Mouse (Mus musculus): ENCODE data around the gene Fgfr2. TPM values are rescaled to one million over a fixed set of nuclear protein-coding genes. Genes with fewer than 3 reads are reported as not detected.
"Not testable (repeated sequence)": the region's sequence is repeated elsewhere in the genome, so short reads cannot be mapped to it uniquely, and the experiment has no call there.

Fgfr2 gene
- polyA plus RNA-seq, 2 experiments from 2014 or later: not detected

DNA sequence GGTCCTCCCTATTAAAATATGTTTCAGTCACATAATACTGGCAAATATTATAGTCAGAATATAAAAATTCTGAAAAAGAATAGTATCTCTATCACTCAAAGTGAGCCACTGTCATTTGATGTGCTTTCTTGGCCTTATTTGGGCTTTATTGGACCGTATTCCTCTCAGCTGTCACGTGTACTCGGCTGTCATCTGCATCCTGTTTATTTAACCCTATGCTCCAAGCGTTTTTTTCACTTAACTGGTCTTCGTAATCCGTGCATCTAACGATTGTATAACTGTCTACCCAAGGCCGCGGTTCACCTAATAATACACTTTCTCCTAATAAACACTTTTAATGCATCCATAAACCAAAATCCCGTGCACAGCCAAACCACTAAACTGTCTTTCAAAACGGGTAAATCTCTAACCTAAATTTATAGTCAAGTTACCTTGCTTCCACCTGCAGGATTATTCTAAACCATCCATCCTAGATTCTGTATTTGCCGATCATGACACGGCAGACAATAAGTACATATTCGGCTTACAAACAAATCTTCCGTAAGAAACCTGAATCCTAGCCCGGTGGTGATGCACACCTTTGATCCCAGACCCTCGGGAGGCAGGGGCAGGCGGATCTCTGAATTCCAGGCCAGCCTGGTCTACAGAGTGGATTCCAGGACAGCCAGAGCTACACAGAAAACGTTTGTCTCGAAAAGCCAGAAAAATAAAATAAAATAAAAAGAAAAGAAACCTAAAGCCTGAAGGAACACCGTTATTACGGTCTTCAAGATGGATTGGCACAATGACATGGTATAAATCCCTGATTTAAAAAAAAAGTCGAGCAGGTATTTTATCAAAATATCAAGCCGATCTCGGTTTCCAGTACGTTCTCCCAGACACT, 2604.7 kb downstream of the Fgfr2 start:
- no peak for ATAC-seq

GRCm38 (mm10) chr7:130510243-130510642, 2612.9 kb downstream of the Fgfr2 start:
- ATAC-seq: no peak

GRCm38 (mm10) chr7:130503006-130503405, 2620.1 kb downstream of the Fgfr2 start:
- no peak for ATAC-seq

DNA sequence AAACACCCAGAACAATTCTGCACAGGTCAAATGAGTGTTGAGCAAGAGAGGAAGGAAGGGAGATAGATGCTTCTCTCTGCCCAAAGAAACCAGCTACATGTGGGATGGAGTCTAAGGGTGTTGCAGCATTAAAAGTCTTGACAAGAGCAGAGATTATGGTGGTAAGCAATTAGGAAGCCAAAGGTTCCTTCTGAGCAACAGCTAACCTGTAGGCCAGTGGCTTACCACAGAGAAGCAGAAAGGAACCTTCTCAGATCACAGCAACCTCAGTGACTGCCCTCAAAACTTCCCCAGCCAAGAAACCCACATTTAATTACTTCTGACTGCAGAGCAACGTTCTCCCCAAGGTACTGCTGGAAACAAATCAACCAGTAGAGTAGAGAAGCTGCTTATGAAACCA, 2621.7 kb downstream of the Fgfr2 start:
- no peak for ATAC-seq

DNA sequence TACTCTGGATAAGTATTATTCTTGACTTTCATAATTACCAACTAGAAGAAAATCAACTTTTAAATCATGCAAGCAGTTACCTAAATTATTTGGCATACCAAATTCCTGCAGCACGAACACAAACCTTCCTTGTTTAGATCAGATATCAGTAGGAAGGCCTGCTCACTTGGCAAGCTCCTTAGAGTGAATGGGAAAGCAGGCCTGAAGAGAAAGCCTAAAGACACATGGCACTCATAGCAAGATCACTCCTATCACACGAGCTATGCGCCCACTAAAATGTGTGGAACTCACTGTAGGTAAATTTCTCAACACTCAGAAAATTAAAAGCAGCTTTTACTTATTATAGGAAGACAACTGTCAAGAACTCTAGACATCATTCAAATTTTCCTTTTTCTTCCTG, 2629.8 kb downstream of the Fgfr2 start:
- no peak for ATAC-seq

DNA sequence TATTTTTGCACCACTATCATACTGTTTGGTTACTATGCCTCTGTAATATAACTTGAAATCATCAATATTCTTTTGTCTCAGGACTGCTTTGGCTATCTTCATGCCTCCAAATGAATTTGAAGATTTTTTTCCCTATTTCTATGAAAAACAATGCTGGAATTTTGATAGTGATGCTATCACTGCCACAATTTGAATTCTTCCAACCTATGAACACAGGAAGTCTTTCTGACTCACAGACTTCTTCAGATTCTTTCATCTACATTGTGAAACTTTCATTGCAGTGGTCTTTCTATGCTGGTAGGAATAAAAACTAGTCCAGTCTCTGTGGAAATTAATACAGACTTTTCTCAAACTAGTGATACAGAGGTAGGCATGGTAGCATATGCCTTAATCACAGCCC, 2631.1 kb downstream of the Fgfr2 start:
- ATAC-seq: no peak

DNA sequence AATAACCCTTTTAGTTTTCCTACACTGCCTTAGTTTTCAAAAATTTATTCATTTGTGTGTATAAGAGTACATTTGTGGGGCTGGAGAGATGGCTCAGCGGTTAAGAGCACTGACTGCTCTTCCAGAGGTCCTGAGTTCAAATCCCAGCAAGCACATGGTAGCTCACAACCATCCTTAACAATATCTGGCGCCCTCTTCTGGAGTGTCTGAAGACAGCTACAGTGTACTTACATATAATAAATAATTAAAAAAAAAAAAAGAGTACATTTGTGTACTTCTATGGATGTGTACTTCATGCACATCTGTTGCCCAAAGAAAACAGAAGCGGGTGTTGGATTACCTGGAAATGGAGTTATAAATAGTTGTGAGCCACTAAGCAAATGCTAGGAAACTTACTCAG, 2644.1 kb downstream of the Fgfr2 start:
- ATAC-seq: not testable (repeated sequence)

- ATAC-seq: peak; percentile 72
Measured at GRCm38 (mm10) chr7:130475970-130476369, 2647.2 kb downstream of the Fgfr2 start.

DNA sequence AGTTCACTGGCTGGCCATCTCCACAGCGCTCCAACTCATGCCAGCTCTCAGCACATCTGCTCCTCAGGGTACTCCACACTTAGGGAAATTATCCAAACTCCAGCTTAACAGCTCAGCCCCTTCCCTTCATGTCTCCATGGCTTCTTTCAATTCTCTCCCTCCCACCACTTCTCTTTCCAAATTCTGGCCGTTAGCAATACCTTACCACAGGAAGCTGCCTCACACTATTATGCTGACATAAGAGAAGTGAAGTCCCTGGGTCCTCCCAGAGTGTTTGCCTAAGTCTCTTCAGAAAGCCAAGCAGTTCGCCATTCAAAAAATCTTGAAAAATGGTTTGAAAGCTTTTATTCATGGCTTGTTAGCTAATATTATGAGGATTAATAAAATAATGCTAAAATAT, 2649.3 kb downstream of the Fgfr2 start:
- no peak for ATAC-seq

DNA sequence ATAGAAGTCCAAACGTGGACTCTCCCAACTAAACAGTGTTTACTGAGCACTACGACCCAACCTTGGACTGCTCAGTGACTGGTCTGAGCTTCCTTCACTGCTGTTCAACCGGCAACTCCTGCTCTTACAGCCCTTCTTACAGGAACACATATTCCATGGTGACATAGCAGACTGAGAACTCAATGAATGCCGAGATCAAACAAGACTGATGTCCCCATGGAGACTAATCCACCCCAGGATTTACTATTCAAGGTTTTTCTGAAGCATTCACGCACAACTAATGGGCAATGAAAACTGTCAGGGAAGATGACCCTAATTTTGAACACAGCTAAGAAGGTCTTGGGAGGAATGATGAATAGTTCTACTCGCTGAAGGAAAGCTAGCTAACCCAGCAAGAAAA, 2650.5 kb downstream of the Fgfr2 start:
- no peak for ATAC-seq

DNA sequence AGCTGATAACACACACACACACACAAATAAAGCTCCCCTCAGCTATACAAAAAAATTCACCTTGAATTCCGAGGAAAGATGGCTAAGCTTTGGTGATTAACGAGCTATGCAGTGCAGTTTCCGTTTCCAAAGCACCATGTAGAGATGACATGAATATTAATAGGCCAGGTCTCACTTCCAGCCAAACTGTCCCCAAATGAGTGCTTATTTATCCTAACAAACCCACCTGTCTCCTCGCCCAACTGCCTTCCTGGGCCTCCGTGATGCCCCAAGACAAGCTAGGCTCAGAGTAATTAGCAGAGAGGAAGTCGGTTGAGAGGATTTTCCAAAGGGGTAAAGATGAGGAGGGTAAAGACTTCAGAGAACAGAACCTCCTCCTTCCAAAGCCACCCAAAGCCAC, 2652.1 kb downstream of the Fgfr2 start:
- ATAC-seq: no peak

- no peak for ATAC-seq
Measured at GRCm38 (mm10) chr7:130455587-130456246, 2667.4 kb downstream of the Fgfr2 start.

- no peak for ATAC-seq
Measured at GRCm38 (mm10) chr7:130454226-130454625, 2668.9 kb downstream of the Fgfr2 start.

GRCm38 (mm10) chr7:130435776-130436175, 2687.4 kb downstream of the Fgfr2 start:
- no peak for ATAC-seq

GRCm38 (mm10) chr7:130432141-130432540, 2691.0 kb downstream of the Fgfr2 start:
- no peak for ATAC-seq

GRCm38 (mm10) chr7:130426586-130426985, 2696.6 kb downstream of the Fgfr2 start:
- no peak for ATAC-seq

- ATAC-seq: no peak
Measured at GRCm38 (mm10) chr7:130425991-130426390, 2697.2 kb downstream of the Fgfr2 start.

DNA sequence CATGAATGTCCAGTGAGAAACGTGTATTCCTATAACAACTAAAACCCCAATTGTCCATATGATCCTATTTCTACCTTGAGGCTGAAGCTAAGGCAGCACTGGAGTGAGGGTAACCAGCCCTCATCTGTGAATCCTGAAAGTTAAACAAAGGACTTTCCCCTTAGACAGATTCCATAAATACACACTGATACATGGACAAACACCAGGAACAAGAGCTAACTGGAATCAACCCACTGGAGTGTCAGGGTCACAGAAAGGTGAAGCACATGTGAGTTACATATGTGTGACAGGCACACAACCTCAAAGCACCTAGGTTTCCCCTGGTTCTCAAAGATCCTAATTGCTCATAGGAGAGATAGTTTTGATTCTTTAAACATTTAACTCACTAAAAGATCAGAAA, 2703.2 kb downstream of the Fgfr2 start:
- ATAC-seq: no peak

GRCm38 (mm10) chr7:130407622-130408021, 2715.5 kb downstream of the Fgfr2 start:
- ATAC-seq: no peak

DNA sequence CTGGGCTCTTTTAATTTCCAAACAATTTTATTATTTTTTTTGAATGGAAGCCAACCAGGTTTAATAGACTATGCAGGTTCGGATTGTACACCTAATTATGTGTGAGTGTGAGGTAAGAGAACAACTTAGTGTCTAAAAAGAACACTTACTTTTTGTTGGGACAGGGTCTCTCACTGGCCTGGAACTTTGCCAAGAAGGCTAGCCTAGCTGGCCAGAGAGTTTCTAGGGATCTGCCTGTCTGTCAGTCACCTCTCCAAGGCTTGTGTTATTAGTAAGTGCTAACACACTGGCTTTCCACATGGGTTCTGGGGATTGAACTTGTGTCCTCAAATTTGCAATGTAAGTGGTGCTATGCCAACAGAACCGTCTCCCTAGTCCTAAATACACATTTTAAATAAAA, 2719.8 kb downstream of the Fgfr2 start:
- no peak for ATAC-seq

DNA sequence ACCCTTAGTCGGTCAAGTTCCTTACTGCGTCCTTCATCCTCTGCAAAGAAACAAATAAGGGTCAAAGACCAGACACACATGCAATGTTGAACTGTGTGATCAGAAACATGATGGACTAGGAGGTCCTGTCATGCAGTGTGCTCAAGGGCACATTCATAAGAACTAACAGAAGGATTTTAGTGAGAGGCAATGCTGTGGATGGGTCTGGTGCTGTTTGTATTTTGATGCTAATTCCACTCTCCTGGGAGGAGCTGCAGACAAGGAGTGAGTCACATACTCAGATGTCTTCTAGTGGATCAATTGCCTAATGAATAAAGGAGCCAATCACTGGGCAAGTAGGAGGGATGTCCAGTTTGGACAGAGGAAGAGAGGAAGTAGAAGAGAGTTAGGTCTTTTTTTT, 2728.5 kb downstream of the Fgfr2 start:
- no peak for ATAC-seq

GRCm38 (mm10) chr7:130390060-130390459, 2733.1 kb downstream of the Fgfr2 start:
- ATAC-seq: not testable (repeated sequence)

DNA sequence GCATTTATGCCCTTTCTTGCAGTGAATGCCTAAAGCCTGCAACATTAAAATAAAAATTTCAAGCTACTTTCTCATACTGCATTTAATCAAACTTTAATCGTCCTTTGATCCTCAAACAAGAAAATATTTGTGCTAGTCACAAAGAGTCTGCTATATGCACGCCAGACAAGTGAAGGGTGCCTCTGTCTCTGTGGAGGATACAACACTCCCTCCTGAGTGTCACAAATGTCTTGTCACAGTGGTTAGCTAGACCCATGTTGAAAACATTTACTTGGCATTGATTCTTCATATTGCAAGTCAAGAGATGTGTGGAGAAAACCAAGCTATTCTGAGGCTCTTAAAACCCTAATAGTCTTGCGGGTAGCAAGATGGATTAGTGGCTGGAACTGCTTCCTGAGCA, 2736.8 kb downstream of the Fgfr2 start:
- ATAC-seq: no peak

- ATAC-seq: no peak
Measured at GRCm38 (mm10) chr7:130385732-130386294, 2737.3 kb downstream of the Fgfr2 start.

All from activated CD4-positive, CD25-positive, alpha-beta regulatory T cell, adult 4 months (primary cell).